Mouse (Mus musculus): Measurements from ENCODE around the gene Tsen15.
A peak's percentile ranks its signal among the peaks of the same experiment; 100 is the strongest.

The Tsen15 gene

GRCm38 (mm10) chr1:152386188-152386835 is at the start of gene Tsen15:
Tsen15 (minus strand) TSS chr1:152386688.
- peak; percentile 70 for DNase-seq (ENCODE audit: low spot score)

GRCm38 (mm10) chr1:152434166-152434565 is 47.7 kb upstream of the Tsen15 start:
- DNase-seq (ENCODE audit: low spot score) = no peak

- DNase-seq (ENCODE audit: low spot score) = no peak
These were observed 43.3 kb upstream of the Tsen15 start for GRCm38 (mm10) chr1:152429805-152430204.

GRCm38 (mm10) chr1:152427912-152428581 is 41.6 kb upstream of the Tsen15 start:
- no peak for DNase-seq (ENCODE audit: low spot score)

GRCm38 (mm10) chr1:152423052-152423451 is 36.6 kb upstream of the Tsen15 start:
- DNase-seq (ENCODE audit: low spot score) = no peak

GRCm38 (mm10) chr1:152422295-152422694 is 35.8 kb upstream of the Tsen15 start:
- DNase-seq (ENCODE audit: low spot score) = no peak

- no peak for DNase-seq (ENCODE audit: low spot score)
These were observed 31.1 kb upstream of the Tsen15 start for GRCm38 (mm10) chr1:152417602-152418001.

- DNase-seq (ENCODE audit: low spot score) = no peak
These were observed 29.9 kb upstream of the Tsen15 start for GRCm38 (mm10) chr1:152416306-152416904.

GRCm38 (mm10) chr1:152414451-152414850 is 28.0 kb upstream of the Tsen15 start:
- DNase-seq (ENCODE audit: low spot score) = no peak

GRCm38 (mm10) chr1:152413961-152414360 is 27.5 kb upstream of the Tsen15 start:
- no peak for DNase-seq (ENCODE audit: low spot score)

- no peak for DNase-seq (ENCODE audit: low spot score)
These were observed 26.6 kb upstream of the Tsen15 start for GRCm38 (mm10) chr1:152413116-152413515.

GRCm38 (mm10) chr1:152410657-152411056 is 24.2 kb upstream of the Tsen15 start:
- no peak for DNase-seq (ENCODE audit: low spot score)

- no peak for DNase-seq (ENCODE audit: low spot score)
These were observed 22.9 kb upstream of the Tsen15 start for GRCm38 (mm10) chr1:152409356-152409755.

GRCm38 (mm10) chr1:152407021-152407946 is 20.8 kb upstream of the Tsen15 start:
- DNase-seq (ENCODE audit: low spot score) = no peak

GRCm38 (mm10) chr1:152400556-152401540 is 14.4 kb upstream of the Tsen15 start:
- DNase-seq (ENCODE audit: low spot score) = no peak

- DNase-seq (ENCODE audit: low spot score) = peak; percentile 15
These were observed 13.5 kb upstream of the Tsen15 start, which contains the start of gene Colgalt2 for GRCm38 (mm10) chr1:152399790-152400555. Colgalt2 (plus strand) TSS chr1:152399830.

- DNase-seq (ENCODE audit: low spot score) = no peak
These were observed 12.2 kb upstream of the Tsen15 start for GRCm38 (mm10) chr1:152398708-152399107.

- DNase-seq (ENCODE audit: low spot score) = no peak
These were observed 8.5 kb upstream of the Tsen15 start for GRCm38 (mm10) chr1:152394956-152395515.

- no peak for DNase-seq (ENCODE audit: low spot score)
These were observed 7.6 kb upstream of the Tsen15 start for GRCm38 (mm10) chr1:152394137-152394536.

GRCm38 (mm10) chr1:152389271-152389670 is 2.8 kb upstream of the Tsen15 start:
- DNase-seq (ENCODE audit: low spot score) = no peak

All from ovary, adult 18-20 months (tissue).